Mouse (Mus musculus): Measurements from ENCODE around the gene Calm2.
A peak's percentile ranks its signal among the peaks of the same experiment; 100 is the strongest.

Calm2 gene

DNA sequence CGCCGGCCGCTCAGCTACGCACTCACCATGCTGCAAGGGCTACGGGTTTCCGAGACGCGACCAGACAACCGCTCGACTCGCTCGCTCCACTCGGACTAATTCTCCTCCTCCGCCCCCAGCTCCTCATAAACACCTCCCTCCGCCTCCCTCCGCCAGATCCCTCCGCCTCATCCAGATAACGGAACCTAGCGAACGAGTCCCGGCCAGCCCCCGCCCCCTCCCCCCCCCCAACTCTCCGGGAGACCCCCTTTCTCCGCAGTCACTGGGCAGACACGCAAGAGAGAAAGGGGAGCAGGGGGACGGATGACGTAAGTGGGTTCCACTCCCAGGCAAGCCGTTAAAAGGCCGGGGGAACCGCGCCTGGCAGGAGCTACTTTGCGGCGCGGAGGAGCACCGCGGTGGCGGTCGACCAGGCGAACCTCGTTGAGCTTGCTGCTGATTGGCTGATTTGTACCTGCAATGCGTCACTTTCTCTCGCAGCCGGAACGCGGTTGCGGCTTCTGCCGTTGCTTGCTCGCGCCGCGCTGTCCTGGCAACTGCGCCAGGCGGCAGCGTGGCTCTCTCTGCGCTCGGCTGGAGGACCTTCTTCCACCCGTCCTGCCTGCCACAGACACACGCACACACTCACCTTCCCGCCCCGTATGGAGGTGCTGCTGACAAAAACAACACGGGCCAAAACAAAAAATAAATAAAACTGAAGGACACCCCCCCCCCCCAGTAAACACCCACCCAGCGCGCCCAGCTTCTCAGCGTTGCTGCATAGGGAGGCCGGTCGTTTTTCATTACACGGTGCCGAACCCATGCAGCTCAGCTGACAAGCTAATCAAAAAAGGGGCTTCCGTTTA is at the start of gene Calm2:
Calm2 (minus strand) TSS at position 169 of the 845 bp plus-strand sequence.
- DNase-seq = peak; percentile 96 to 97

DNA sequence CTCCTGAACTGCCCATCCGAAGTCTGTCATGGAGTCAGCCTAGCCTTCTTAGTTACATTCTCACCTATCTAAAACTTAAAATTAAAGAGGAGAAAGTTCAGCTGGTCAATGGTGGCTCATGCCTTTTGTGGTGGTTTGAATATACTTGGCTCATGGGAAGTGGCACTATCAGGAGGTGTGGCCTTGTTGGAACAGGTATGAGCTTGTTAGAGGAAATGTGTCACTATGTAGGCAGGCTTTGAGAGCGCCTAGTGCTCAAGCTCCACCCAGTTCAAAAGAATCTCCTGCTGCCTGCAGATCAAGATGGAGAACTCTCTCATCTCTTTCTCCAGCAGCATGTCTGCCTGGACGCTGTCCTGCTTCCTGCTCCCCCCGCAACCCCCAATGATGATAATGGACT is 48.8 kb upstream of the Calm2 start:
- DNase-seq = no peak

DNA sequence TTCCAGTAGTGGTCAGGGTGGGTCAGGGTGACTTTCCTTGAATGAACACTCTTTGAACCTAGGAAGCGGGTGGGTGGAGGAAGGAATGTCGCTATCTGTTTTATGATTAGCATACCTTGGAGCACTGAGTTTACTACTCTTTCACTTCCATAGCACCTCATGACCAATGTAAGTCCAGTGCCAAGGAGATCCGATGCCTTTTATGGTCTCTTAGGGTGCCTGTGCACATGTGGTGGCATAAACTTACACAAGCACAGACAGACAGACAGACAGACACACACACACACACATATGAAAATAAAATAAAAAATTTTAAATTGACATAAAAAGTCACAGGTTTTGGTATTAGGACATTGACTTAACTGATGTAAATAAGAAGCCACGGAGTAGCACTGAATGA is 47.6 kb upstream of the Calm2 start:
- DNase-seq = no peak

GRCm38 (mm10) chr17:87492286-87492685 is 45.6 kb upstream of the Calm2 start:
- DNase-seq = no peak

DNA sequence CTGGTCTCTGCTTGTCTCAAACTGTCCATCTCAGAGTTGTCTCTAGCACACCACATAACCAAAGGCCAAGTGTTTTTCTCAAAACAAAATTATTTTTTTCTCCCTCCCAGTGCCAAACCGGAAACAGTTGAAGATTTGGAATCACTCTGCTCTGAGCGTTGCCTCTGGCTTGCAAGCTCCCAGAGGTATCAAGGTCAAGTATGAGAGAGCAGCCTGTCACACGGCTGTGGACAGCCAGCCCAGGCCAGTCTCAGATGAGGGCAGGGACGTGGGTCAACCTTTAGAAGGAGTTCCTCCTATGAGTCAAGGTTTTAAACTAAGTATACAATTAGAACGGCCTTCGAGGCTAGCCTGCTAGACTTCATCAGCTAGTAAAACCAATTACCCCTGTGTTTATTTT is 43.6 kb upstream of the Calm2 start:
- no peak for DNase-seq

DNA sequence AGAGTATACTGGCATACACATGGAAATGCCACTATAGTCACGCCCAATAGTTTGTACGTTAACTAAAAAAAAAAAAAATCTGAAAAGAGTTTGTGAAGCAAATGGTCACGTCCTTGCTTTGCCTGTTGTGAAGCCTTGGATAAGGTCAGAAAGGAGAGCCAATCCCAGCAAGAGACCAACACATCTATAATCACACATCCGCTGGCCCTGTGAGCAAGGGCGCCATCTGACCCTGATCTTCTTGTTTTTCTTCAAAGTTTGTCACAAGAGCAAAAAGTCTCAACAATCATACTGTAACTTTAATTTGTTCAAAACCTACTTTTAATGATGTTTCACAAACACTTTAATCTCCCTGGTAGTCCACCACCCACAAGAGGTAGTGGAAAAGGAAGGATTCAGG is 39.0 kb upstream of the Calm2 start:
- no peak for DNase-seq

- DNase-seq = no peak
Observed at GRCm38 (mm10) chr17:87482867-87483266, 36.1 kb upstream of the Calm2 start.

- no peak for DNase-seq
Observed at GRCm38 (mm10) chr17:87478569-87478968, 31.8 kb upstream of the Calm2 start.

DNA sequence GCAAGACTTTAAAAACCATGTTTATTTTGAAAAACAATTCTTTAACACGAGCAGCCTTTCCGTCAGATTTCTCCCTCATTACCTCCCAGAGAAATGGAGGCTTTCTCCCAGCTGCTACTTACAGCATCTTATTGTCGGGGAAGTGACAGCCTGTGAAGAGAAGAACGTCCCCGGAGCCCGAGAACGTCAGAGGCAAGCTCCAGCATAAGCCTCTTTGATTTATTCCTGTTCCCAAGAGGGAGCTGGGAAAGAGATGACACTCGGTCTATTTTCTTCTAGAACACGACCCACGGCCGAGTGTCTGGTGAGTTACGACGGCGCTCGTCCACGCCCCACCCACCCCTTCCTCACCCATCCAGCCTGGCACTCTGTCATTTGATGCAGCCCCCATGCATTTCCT is 30.9 kb upstream of the Calm2 start:
- no peak for DNase-seq

DNA sequence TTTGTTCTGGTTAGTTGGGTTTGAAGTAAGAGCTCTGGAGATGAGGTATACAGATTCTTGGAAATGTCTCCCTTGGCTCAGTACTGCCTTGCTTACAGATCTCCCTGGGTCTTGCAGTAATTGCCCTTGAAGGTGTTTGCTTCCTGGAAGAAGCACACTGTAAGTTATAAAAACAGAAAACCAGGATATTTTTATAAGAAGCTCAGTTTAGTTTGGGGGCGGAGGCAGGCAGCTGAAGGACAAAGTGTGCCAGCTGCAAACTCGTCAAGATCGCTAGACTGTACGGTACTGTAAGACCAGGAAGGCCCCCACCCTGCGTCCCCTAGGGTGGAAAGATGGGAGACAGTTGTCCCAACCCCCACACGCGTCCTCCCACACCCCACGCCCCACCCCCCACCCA is 28.6 kb upstream of the Calm2 start:
- DNase-seq = no peak

- DNase-seq = no peak
Observed at GRCm38 (mm10) chr17:87474501-87474795, 27.7 kb upstream of the Calm2 start.

- DNase-seq = peak in 1 of 2 experiments; percentile 23
Observed at GRCm38 (mm10) chr17:87473736-87474500, 27.2 kb upstream of the Calm2 start.

GRCm38 (mm10) chr17:87473441-87473735 is 26.7 kb upstream of the Calm2 start:
- DNase-seq = no peak

GRCm38 (mm10) chr17:87472879-87473278 is 26.1 kb upstream of the Calm2 start:
- DNase-seq = no peak

DNA sequence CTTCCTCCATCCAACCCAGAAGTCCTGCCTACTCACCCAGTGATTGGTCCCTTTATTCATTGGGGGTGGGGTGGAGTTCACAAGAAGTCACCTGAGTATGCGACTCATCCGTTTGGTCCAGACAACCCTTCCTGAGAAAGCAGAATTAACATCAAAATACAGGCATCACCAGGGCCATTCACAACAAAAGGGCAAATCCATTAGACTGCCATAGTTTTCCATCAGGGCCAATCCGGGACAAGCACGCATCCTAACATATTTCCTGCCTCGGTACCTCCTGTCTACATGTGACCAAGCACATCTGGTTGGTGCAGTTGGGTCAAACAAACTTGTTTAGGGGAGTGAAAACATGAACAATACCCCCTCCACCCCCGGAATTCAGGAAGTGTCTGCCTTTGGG is 24.9 kb upstream of the Calm2 start:
- no peak for DNase-seq

DNA sequence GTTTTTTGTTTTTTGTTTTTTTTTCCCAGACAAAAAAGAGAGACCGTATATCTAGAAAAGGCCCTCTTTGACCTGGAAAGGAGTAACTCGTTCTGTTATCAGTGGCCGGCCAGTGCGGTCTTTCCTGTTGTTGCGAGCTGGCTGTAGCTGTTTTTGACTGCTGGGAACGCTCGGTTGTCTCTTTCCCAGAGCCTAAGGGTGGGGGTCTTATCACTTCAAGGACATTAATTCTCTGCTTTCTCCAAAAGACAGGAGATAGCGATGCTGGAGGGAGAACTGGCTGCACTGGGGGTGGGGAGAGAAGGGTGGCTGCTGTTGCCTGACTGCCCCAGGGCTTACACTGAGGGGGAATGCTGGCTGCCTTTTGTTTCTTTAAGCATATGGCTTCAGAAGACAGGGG is 24.1 kb upstream of the Calm2 start:
- no peak for DNase-seq

- no peak for DNase-seq
Observed at GRCm38 (mm10) chr17:87470282-87470681, 23.5 kb upstream of the Calm2 start.

- no peak for DNase-seq
Observed at GRCm38 (mm10) chr17:87469428-87469827, 22.7 kb upstream of the Calm2 start.

DNA sequence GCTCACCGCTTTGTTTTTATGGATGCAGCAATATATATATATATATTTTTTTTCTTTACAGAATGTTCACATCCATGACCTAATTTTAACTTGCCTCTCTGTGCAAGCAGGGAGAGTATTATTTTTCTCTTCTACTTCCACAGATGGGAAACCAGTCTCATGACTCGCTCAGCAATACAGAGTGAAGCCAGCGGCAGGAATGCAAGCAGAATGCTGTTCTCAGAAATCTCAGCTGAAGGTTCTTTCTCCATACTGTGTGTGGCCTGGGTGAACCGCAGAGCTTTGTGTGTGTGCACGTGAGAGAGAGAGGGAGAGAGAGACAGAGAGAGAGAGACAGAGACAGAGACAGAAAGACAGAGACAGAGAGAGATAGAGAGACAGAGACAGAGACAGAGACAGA is 21.9 kb upstream of the Calm2 start:
- no peak for DNase-seq

- DNase-seq = no peak
Observed at GRCm38 (mm10) chr17:87461499-87461896, 14.8 kb upstream of the Calm2 start.

DNA sequence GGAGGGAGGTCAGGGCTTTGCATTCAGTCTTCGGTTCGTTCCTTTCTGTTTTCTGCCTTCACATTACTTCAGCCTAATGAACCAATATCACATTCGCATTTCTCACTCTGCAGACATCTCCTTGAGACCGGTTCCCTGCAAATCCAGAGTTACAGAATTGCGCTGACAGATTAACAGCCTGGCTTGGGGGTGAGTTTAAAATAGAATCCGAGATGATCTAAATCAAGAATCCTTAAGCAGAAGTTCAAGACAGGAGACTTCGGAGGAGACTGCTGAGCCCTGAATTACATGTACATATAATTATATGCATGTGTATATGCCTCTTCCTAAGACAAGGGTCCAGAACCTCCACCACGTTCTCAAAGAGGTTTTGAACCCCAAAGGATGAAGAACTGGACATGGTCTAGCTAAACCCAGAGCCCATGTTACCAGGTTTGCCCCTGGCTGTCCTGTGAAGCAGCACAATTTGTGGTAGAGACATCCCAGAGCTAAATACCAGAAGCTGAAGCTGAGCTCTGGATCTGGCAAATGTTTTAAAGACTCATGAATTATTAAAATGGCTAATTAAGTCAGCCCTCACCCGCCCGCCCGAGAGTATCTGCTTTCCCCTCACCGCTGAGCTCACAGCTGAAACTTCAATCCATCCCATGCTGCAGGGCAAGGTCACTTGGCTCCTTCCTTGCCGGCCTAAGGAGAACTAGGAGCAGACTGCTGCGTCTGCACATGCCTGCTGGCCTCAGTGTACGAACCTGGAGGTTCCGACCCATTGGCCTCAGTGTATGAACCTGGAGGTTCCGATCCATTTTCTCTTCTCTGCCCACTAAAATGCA is 14.1 kb upstream of the Calm2 start:
- no peak for DNase-seq

GRCm38 (mm10) chr17:87459750-87460668 is 13.3 kb upstream of the Calm2 start:
- no peak for DNase-seq

All from spleen, adult 18-20 months (tissue).